Mouse (Mus musculus) heart, adult 2 months (tissue): ENCODE data around the gene Ubqln1. TPM values are rescaled to one million over a fixed set of nuclear protein-coding genes. Genes with fewer than 3 reads are reported as not detected.
A peak's percentile ranks its signal among the peaks of the same experiment; 100 is the strongest.

Experiments used
- DNase-seq, 2 experiments: peaks; one replicate each; pipeline ENCODE4 v3.0.0; 2021
- H3K27ac ChIP-seq: fragments of 200-600 bp; 2 replicates; pipeline ENCODE4 v1.8.1; 2022
- H3K27me3 ChIP-seq: fragments of 200-500 bp; 2 replicates; pipeline ENCODE4 v1.6.1; 2012; ENCODE audit warnings: mild to moderate bottlenecking, low read length, inconsistent platforms, mixed read lengths; ENCODE audit not compliant: control insufficient read depth, insufficient read depth
- H3K36me3 ChIP-seq: fragments of 200-500 bp; 2 replicates; pipeline ENCODE4 v1.6.1; 2012; ENCODE audit warnings: low read length, inconsistent platforms; ENCODE audit not compliant: control insufficient read depth, insufficient read depth
- H3K4me1 ChIP-seq: fragments of 200-500 bp; 2 replicates; pipeline ENCODE4 v1.6.1; 2011; ENCODE audit warnings: low read length; ENCODE audit not compliant: control insufficient read depth, insufficient read depth
- H3K4me3 ChIP-seq: fragments of 200-600 bp; 2 replicates; pipeline ENCODE4 v1.8.1; 2022
- H3K79me2 ChIP-seq: fragments of 200-500 bp; replicated peaks from 2 replicates; pipeline ENCODE4 v1.6.1; 2012; ENCODE audit warnings: mild to moderate bottlenecking, inconsistent platforms, low read length, moderate library complexity, mixed read lengths; ENCODE audit not compliant: control insufficient read depth, insufficient read depth
- H3K9ac ChIP-seq: fragments of 200-500 bp; 2 replicates; pipeline ENCODE4 v1.6.1; 2012; ENCODE audit warnings: low read depth, mild to moderate bottlenecking, control low read depth, inconsistent platforms, low read length, mixed read lengths
- CTCF ChIP-seq: fragments of 200-600 bp; IDR thresholded peaks from 2 replicates; pipeline ENCODE4 v1.8.1; 2022; ENCODE audit warnings: antibody characterized with exemption, mild to moderate bottlenecking, moderate library complexity
- EP300 ChIP-seq: fragments of 200-500 bp; IDR thresholded peaks from 2 replicates; pipeline ENCODE4 v1.6.1; 2011; ENCODE audit warnings: low read depth, low read length, control low read depth; ENCODE audit not compliant: insufficient read depth
- POLR2A ChIP-seq: fragments of 200-500 bp; IDR thresholded peaks from 2 replicates; pipeline ENCODE4 v1.6.1; 2011; ENCODE audit warnings: mild to moderate bottlenecking, low read depth, low read length, control low read depth; ENCODE audit not compliant: insufficient read depth
- WGBS: fragments of 180-500 bp; shearing (Covaris S2); methylation state at CpG from one replicate; pipeline ENCODE4 v1.1.7; 2018; 5-methylcytosine and 5-hydroxymethylcytosine counted together
- intact Hi-C: fragments of 180-260 bp; cut with DNase I; formaldehyde crosslinking; loops from one replicate; pipeline ENCODE4 v1.15.1; 2025
- long read RNA-seq: library from polyadenylated mRNA; stranded (forward); transcript quantifications from one replicate; pipeline ENCODE4 v2.0.0, GENCODE M21; 2021
- polyA plus RNA-seq: library from polyadenylated mRNA; depleted of rRNA; stranded (reverse); fragments of >200 nt; gene quantifications from 2 replicates; pipeline ENCODE4 v1.2.3, GENCODE M21; 2012; rRNA removed
- total RNA-seq, 2 experiments: library from RNA; stranded (reverse); gene quantifications; 2 replicates each; pipeline ENCODE4 v1.2.3; 2021

The Ubqln1 gene
- total RNA-seq = 10 to 100 TPM; 48.8 to 49.2 TPM
- 49.4 and 67.0 TPM in 2 replicates for polyA plus RNA-seq
- long read RNA-seq, transcript Ubqln1-201 (11 exons, 3,686 nt) = minor isoform, 12 of 64 reads
- long read RNA-seq, transcript Ubqln1-202 (10 exons, 3,561 nt) = major isoform, 40 of 64 reads
- long read RNA-seq, partial matches to known transcripts = 0 of 64 reads
- long read RNA-seq, other reads (novel, unspliced or antisense) = 12 of 64 reads

GRCm38 (mm10) chr13:58215592-58216341, at the start of gene Ubqln1:
Gene Ubqln1, minus strand, starts transcription at chr13:58215653.
- peaks cover 9% of the 10 kb centered on the region for H3K4me1 ChIP-seq
- TF ChIP-seq POLR2A (peak; percentile 88), EP300 (peak; percentile 64), CTCF (peak; percentile 59)
- intact Hi-C loops = loop anchor here (2.0 to 5.0 kb wide), 2 partner anchors 57 to 59 kb away; partner anchors contain the start of gene Idnk
- H3K9ac ChIP-seq = peak within 1 kb of the TSS; percentile 98
- H3K4me3 ChIP-seq = peak within 1 kb of the TSS; percentile 97
- 1% methylated on average over 61 of the region's 62 CpGs for WGBS
- DNase-seq = peak; percentile 94 to 96
- peaks cover 16% of the 10 kb centered on the region for H3K36me3 ChIP-seq
- H3K27me3 ChIP-seq = no peaks in the 10 kb centered on the region
- peak within 1 kb of the TSS; percentile 96 for H3K27ac ChIP-seq
- peaks cover 7% of the 10 kb centered on the region for H3K79me2 ChIP-seq

GRCm38 (mm10) chr13:58263546-58263945, 48.1 kb upstream of the Ubqln1 start:
- no peak for TF ChIP-seq EP300
- no peak for TF ChIP-seq POLR2A
- no peak for TF ChIP-seq CTCF
- no peaks in the 10 kb centered on the region for H3K27me3 ChIP-seq
- H3K79me2 ChIP-seq = no peaks in the 10 kb centered on the region
- no peak for DNase-seq
- intact Hi-C loops = no loop called here
- no peaks in the 10 kb centered on the region for H3K4me1 ChIP-seq
- no peaks in the 10 kb centered on the region for H3K36me3 ChIP-seq
- no peak overlapping the region for H3K4me3 ChIP-seq
- no peak overlapping the region for H3K27ac ChIP-seq
- WGBS = 87% methylated on average over 8 of the region's 8 CpGs
- no peak overlapping the region for H3K9ac ChIP-seq

- no peak overlapping the region for H3K4me3 ChIP-seq
- H3K27ac ChIP-seq = no peak overlapping the region
- no peak for DNase-seq
- H3K79me2 ChIP-seq = no peaks in the 10 kb centered on the region
- H3K36me3 ChIP-seq = no peaks in the 10 kb centered on the region
- 85% methylated on average over 4 of the region's 4 CpGs for WGBS
- no peak for TF ChIP-seq EP300
- no peak for TF ChIP-seq CTCF
- no peaks in the 10 kb centered on the region for H3K4me1 ChIP-seq
- no peaks in the 10 kb centered on the region for H3K27me3 ChIP-seq
- intact Hi-C loops = no loop called here
- no peak overlapping the region for H3K9ac ChIP-seq
These were observed 46.2 kb upstream of the Ubqln1 start for GRCm38 (mm10) chr13:58261674-58262073.

GRCm38 (mm10) chr13:58253268-58253667, 37.8 kb upstream of the Ubqln1 start:
- no peaks in the 10 kb centered on the region for H3K27me3 ChIP-seq
- no peak overlapping the region for H3K9ac ChIP-seq
- H3K4me3 ChIP-seq = no peak overlapping the region
- 91% methylated on average over 1 of the region's 1 CpGs for WGBS
- intact Hi-C loops = no loop called here
- H3K4me1 ChIP-seq = no peaks in the 10 kb centered on the region
- no peak overlapping the region for H3K27ac ChIP-seq
- no peaks in the 10 kb centered on the region for H3K79me2 ChIP-seq
- no peaks in the 10 kb centered on the region for H3K36me3 ChIP-seq
- DNase-seq = no peak
- peak; percentile 63 for TF ChIP-seq CTCF
- no peak for TF ChIP-seq EP300

- Histone ChIP-seq H3K36me3 (no peaks in the 10 kb centered on the region; the same call in 1 of the 2 replicates), H3K4me1 (no peaks in the 10 kb centered on the region), H3K9ac (no peak overlapping the region), H3K4me3 (no peak overlapping the region), H3K27ac (no peak overlapping the region), H3K27me3 (no peaks in the 10 kb centered on the region), H3K79me2 (no peaks in the 10 kb centered on the region)
- TF ChIP-seq EP300 (no peak), CTCF (no peak), POLR2A (no peak)
- intact Hi-C loops = no loop called here
- WGBS = 94% methylated on average over 5 of the region's 5 CpGs
- no peak for DNase-seq
These were observed 33.5 kb upstream of the Ubqln1 start for GRCm38 (mm10) chr13:58248957-58249356.

- Histone ChIP-seq H3K36me3 (no peaks in the 10 kb centered on the region), H3K27me3 (no peaks in the 10 kb centered on the region), H3K79me2 (no peaks in the 10 kb centered on the region), H3K27ac (no peak overlapping the region), H3K4me3 (no peak overlapping the region), H3K9ac (no peak overlapping the region), H3K4me1 (no peaks in the 10 kb centered on the region)
- intact Hi-C loops = no loop called here
- WGBS = 88% methylated on average over 7 of the region's 7 CpGs
- TF ChIP-seq CTCF (no peak), POLR2A (no peak), EP300 (no peak)
- no peak for DNase-seq
These were observed 21.1 kb upstream of the Ubqln1 start for GRCm38 (mm10) chr13:58236536-58236935.
